Mouse (Mus musculus) erythroblast, adult 5-6 weeks (primary cell): ENCODE measurements around the gene Jazf1. TPM values are rescaled to one million over a fixed set of nuclear protein-coding genes. Genes with fewer than 3 reads are reported as not detected.

Source experiments
- ATAC-seq: replicated peaks from 2 replicates; pipeline ENCODE4 v1.8.0; 2016; ENCODE audit warnings: moderate number of reproducible peaks, mild to moderate bottlenecking, moderate TSS enrichment, inconsistent platforms; ENCODE audit not compliant: poor library complexity, low FRiP score, severe bottlenecking
- total RNA-seq, 2 experiments: library from RNA; stranded (forward) in 1 of 2; stranded (reverse) in 1 of 2; fragments of 150-400 nt in 1 of 2; fragments of 200-764, 138-1000 nt in 1 of 2; gene quantifications; 2 replicates each; pipeline versions ENCODE4 v1.2.3 to v1.2.4; 2015 to 2017; ENCODE audit warnings: low replicate concordance in 2 of 2

The Jazf1 gene
- total RNA-seq, 2 experiments from 2014 or later = not detected

GRCm38 (mm10) chr6:53014460-53015455 lies 53.7 kb downstream of the Jazf1 start:
- ATAC-seq = no peak

GRCm38 (mm10) chr6:53010286-53010685 lies 58.1 kb downstream of the Jazf1 start:
- no peak for ATAC-seq

GRCm38 (mm10) chr6:53006032-53006431 lies 62.4 kb downstream of the Jazf1 start:
- ATAC-seq = no peak

GRCm38 (mm10) chr6:53005544-53005943 lies 62.9 kb downstream of the Jazf1 start:
- ATAC-seq = no peak

GRCm38 (mm10) chr6:52990816-52991215 lies 77.6 kb downstream of the Jazf1 start:
- no peak for ATAC-seq

- ATAC-seq = no peak
Measured at GRCm38 (mm10) chr6:52987905-52988640, 80.4 kb downstream of the Jazf1 start.

GRCm38 (mm10) chr6:52987391-52987790 lies 81.0 kb downstream of the Jazf1 start:
- no peak for ATAC-seq

- ATAC-seq = no peak
Measured at GRCm38 (mm10) chr6:52982175-52982574, 86.3 kb downstream of the Jazf1 start.

GRCm38 (mm10) chr6:52979503-52979902 lies 88.9 kb downstream of the Jazf1 start:
- ATAC-seq = no peak

- ATAC-seq = no peak
Measured at GRCm38 (mm10) chr6:52973351-52973750, 95.1 kb downstream of the Jazf1 start.

- ATAC-seq = no peak
Measured at GRCm38 (mm10) chr6:52972138-52972537, 96.3 kb downstream of the Jazf1 start.

- no peak; the same call in 1 of the 2 replicates for ATAC-seq
Measured at GRCm38 (mm10) chr6:52969717-52970261, 98.6 kb downstream of the Jazf1 start.

- ATAC-seq = no peak
Measured at GRCm38 (mm10) chr6:52968346-52968891, 100.0 kb downstream of the Jazf1 start.

- ATAC-seq = no peak
Measured at GRCm38 (mm10) chr6:52967557-52968270, 100.7 kb downstream of the Jazf1 start.

GRCm38 (mm10) chr6:52966001-52966400 lies 102.4 kb downstream of the Jazf1 start:
- ATAC-seq = no peak

GRCm38 (mm10) chr6:52965340-52965739 lies 103.1 kb downstream of the Jazf1 start:
- no peak for ATAC-seq

GRCm38 (mm10) chr6:52963840-52964690 lies 104.4 kb downstream of the Jazf1 start:
- no peak for ATAC-seq

- no peak for ATAC-seq
Measured at GRCm38 (mm10) chr6:52963430-52963732, 105.0 kb downstream of the Jazf1 start.
